Mouse (Mus musculus): ENCODE data around the gene Vsig2.

Gene Vsig2

DNA sequence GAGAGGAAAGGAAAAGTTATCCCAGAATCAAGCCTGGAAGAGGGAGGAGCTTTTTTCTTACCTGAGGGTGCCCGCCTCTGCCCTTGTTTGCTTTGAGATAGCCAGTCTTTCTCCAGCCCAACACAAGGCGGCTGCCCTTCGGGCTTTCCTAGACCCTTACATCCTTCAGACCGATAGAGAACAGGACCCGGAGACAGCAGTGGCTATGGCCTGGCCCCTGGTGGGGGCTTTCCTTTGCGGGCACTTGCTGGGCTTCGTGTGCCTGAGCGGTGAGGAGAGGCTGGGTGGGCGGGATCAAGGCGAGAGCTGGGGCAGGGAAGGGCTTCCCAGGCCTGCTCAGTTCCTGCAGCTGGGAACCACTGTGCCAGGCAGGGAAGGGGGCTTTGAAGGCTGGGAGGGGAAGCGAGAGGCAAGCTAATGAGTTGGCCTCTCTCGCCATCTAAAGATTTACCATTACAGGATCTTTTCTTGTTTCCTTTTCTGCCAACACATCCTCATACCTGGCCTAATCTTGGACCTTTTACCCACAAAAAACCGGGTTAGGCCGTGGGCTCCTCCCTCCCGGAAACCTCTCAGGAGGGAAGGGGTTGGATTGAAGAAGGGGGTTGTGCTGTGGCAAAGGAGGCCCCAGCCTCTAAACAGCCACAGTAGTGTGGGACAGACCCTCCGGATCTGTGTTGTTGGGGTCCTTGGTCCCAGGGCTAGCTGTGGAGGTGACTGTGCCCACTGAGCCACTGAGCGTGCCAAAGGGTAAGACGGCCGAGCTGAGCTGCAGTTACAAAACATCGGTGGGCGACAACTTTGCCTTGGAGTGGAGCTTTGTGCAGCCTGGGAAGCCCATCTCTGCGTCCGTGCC lies at the start of gene Vsig2:
TSS of gene Vsig2 (plus strand) at position 86 of the 856 bp plus-strand sequence.
- in situ Hi-C loops (cut with MboI): no loop called here

DNA sequence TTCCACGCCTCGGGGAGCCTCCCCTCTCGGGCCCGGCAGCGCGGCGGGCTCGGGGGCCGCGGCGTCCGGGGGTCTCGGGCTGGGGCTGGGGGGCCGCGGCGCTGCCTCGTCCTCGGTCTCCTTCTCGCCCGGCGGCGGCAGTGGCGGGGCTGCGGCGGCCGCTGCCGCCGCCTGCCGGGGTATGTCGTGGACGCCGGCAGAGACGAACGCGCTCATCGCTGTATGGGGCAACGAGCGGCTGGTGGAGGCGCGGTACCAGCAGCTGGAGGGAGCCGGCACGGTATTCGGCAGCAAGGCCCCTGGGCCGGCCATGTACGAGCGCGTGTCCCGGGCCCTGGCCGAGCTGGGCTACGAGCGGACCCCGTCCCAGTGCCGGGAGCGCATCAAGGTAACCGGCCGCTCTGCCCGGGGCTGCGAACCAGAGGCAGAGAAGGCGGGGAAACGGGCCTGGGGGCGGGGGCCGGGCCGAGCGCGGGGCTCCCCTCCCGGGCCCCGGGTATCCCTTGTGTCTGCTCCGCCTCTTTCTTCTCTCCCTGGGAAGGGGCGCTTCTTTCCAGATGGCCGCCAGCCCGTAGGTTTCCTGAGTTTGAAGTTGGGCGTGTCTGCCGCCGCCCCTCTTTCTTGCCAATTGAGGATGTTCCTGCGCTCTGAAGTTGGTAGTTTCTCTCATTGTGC lies 49.5 kb upstream of the Vsig2 start:
- in situ Hi-C loops (cut with MboI): no loop called here

DNA sequence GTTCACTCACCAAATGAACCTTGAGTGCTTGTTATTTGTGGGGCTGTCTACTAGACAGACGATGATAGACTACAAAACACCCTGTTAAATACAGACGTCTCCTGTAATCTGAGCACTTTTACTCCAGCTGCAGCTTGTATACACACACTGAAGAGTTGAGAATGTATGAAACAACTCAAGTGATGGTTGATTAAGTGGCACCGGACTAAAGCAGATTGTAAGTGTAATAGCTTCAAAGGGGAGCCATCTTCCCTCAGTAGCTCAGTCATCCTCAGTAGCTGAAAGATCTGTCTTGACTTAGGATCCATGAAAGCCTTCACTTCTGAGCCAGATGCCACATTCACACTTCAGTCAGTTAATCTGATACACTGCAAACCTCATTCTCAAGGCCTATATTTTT lies 43.3 kb upstream of the Vsig2 start:
- in situ Hi-C loops (cut with MboI): no loop called here

DNA sequence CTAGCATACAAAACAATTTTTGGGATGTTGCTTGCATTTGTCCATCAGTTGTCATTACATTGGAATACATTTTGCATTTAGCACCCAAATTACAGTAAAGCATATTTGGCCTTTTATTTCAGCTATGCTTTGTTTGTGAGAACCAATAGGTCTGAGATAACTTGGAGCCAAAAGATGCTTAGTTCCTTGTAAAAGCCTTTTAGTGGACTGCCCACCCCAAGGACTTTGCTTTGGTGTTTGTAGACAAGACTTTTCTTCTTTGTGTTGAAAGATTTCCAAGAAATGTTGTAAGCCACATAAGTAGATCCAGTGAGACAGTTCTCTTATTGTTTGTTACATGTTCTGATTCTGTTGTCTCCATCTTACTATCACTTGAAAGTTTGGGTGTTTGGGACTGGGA lies 42.7 kb upstream of the Vsig2 start:
- in situ Hi-C loops (cut with MboI): no loop called here

DNA sequence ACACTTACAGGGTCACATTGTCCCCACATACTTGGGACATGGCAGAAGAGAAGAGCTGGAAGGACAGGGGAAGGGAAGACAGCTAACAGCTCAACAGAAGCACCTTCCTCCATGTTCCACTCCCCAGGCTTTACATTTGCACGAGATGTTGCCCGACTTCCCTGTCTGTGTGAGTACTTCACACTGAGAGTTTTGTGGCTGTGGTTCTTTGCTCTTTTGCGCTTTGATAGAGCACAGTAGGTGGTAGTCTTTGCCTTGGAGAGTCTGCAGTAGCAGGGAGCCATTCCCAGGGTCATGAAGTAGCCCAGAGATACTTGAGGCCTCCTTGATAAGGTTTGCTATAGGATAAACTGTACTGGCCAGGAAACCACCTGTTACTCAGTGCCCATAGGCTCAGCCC lies 38.9 kb upstream of the Vsig2 start:
- in situ Hi-C loops (cut with MboI): no loop called here

DNA sequence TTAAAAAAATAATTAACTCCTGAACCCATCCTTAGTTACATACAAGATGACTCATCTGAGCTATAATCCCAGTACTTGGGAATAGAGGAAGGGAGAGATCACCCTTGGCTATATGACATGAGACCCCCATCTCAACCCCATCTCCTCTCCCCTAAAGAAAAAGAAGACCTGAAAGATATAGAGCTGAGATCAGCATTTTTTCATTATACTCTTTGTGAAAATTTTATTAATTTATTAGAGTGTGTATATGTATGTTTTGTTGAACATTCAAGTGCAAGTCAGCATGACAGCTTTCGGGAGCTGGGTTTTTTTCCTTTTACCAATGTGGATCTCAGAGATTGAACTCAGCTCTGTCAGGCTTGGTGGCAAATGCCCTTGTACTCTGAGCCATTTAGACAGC lies 37.9 kb upstream of the Vsig2 start:
- in situ Hi-C loops (cut with MboI): no loop called here

DNA sequence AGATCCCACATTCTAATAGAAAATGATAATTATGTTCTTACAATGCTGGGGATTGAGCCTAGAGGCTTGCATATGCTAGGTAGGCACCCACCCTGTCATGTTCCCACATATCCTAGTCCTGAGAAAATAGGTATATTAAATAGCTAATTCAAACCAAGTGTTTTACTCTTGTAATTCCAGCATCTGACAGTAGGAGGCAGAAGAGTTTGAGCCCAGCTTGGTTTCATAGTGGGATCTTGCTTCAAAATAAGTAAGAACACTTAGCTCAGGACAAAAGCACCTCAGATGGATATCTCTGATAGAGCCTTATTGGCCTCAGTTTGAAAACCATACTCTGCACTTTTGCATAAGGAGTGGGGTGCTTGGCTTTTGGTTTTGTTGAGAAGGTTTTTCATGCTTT lies 34.7 kb upstream of the Vsig2 start:
- in situ Hi-C loops (cut with MboI): no loop called here

DNA sequence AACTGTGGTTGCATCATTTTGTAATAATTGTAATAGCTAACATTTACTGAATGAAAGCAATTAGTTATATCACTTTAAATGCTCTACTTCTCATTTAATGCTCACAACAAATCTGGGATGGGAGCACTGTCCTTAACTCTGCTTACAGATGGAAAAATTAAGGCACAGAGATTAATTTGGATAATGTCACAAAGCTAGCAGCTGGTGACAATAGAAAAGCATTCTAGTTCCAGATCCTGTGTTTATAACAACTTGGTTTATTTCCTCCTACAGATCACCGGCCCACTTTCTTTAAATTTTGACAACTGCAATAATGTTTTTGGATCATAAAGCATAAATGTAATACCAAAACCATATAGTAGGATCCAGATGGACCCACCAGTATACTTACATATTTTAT lies 33.0 kb upstream of the Vsig2 start:
- in situ Hi-C loops (cut with MboI): no loop called here

DNA sequence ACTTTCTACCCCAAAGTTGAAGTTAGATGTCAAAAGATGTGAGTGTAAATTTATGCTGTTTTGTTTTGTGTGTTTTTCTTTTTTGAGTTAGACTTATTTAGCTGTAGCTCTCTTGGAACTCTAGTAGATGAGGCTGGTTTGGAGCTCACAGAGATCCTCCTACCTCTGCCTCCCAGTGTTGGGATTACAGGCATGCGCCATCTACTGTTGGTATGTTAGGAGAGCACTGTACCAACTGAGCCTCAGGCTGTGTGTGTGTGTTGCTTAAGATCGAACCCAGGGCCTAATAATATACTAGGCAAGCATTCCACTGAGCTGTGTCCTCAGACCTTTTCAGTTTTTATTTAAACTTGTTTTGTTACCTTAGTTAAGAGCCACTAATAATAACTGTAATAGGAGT lies 27.0 kb upstream of the Vsig2 start:
- in situ Hi-C loops (cut with MboI): no loop called here

DNA sequence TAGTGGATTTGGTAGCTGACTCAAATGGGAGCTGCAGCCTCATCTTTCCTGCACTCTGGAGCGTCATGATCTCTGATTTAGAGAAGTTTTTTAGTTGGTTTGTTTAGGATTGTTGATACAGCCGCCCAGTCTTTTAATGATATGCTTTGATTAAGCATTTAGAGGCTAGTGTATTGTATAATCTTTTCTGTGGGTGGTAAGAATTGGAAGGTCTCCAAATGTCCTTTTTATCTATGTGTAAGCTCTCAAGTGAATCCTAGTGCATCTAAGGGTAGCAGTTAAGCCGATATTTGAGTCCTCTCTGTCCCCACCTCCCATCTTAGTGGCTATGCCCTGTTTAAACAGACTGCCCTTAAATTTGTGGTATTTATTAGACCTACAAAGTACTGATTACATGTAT lies 24.6 kb upstream of the Vsig2 start:
- in situ Hi-C loops (cut with MboI): no loop called here

DNA sequence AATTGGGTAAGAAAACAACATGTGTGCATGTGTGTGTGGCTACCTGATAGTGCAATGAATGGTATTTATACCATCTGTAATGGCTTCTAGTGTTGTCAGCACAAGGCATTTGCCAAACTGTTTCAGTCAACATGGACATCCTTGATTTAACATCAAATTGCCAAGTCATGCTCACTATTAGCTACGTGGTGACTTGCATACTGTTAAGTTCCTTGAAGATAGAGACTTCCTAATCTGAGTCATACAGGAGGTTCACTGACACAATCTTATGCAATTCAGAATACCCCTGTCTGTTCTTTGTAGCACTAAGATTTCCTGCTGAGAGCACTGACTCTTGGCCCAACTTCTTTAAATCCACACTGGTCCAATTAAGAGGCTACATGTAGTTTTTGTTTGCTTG lies 21.6 kb upstream of the Vsig2 start:
- in situ Hi-C loops (cut with MboI): no loop called here

DNA sequence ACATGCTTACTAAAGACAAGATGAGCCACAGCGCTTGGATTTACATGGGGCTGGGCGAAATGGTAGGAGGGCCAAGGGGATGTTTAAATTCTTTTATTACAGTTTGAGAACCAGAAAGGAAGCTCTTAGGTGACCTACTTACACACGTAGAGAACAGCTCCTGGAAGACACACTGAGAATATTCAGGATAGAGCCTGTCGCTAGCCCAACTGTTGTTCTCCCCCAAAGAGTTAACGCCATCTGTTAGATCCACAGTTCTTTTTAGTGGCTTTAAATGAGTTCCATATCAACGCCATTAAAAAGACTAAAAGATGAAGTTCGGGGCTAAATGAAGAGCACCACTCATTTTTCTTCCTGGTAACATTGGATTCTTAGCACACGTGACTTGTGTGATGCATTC lies 20.1 kb upstream of the Vsig2 start:
- in situ Hi-C loops (cut with MboI): no loop called here

DNA sequence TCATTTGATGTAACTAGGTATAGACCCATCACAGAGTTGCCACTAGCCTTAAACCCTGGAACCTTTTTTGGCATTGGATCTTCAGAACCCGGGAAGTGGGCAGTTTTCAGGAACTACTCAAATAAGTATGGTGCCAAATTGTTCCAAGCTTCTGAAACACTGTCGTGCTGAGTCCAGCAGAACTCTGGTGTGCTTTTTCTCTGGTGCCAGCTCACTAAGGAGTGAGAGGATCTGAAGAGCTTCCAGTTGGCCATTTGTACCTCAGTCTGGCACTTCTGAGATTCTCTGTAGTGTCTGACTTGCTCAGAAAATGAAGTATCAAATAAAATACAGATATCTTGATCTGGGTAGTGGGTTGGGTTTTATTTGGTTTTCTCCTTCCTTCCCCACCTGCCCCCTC lies 19.1 kb upstream of the Vsig2 start:
- in situ Hi-C loops (cut with MboI): no loop called here

DNA sequence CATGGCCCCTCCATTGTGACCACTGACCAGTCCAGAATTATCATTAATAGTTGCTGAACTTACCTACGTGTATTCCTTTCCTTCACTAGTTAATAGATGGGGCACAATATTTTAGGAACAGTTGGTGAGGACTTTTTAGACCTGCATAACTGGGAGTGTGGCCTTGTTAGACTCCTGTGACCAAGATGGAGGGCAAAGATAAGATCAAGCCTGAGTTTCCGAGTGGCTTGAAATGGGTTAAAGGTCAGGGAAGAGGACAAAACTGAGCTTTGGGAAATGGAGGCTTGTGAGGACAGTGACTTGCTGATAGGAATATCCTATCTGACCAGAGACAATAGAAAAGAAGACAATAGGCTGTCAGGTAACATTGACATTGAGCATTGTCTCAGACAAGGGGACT lies 13.6 kb upstream of the Vsig2 start:
- in situ Hi-C loops (cut with MboI): no loop called here

DNA sequence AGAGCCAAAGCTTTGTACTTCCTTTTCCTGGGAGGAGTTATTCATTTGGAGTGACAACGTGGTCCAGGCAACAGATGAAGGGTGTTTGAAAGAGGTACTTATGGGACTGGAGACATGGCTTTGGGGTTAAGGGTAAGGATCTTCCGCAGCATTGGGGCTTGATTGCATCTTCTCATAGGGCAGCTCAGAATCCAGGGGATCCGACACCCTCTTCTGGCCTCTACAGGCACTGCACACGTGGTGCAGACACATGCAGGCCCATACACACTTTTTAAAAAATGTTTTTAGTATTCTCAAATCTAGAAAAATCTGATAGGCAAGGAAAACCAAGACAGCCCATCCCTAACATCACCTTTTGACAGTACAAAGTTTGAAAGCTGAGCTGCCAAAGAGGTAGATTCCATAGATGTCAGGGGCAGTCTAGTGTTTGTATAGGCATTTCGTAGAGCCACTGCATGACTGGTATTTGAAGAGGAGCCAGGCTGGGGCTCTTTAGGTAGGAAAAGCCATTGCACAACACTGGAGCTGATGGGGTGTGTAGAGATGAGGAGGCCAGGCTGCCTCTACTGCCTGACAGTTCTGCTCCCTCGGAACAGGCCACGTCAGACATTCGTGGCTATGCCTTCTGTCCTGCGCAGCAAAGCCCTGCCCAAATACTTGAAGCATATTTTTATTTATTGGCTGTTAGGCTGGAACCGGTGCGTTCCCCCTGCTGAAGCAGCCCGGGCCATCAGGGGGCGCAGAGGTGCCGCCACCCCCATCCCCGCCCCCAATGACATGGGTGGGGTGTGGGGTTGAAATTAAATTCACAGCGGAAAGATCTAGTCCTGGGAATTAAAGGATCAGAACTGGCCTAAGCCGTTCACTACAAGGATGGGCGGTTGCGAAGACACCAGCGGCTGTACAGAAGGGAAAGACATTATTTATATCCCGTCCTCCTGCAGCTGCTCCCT lies 12.3 kb upstream of the Vsig2 start:
- in situ Hi-C loops (cut with MboI): no loop called here

DNA sequence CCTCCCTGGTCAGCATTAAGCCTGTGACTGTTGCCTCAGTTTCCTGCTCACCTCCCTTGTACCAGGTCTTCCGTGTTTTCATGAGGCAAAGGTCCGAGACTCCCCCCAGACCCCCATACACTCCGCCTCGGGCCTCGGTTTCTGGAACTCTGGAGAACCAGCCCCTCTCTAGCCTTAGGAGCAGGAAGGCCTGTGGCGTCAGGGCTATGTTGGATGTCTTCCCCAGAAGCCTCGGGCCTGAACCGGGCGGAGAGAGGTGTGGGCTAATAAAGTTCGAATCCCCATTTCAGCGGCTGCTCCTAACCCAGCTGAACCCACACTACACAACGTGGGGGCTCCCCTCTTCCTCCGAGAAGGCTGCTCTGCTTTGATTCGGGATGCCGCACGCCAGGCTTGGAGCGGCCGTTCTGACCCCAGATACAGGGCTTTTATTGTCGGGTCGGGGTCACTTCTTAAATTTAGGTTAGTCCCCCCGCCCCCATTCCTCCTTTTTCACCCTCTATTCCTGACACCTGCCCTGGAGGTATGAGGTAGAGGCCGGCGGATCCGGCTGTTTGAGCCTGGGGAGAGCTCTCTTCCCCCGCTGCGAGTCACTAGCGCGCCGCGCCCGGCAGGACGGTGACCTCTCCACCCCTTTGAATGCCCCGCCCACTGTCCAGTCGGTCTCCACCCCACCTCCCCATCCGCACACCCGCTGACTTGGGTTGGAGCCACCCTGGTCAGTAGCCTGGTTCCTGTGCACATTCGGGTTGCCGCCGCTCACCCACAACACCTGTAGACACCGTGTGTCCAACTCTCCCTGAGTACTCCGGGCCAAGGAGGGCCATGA lies 11.4 kb upstream of the Vsig2 start, which contains the start of gene Esam:
TSS of gene Esam (plus strand) at position 683 of the 829 bp plus-strand sequence.
- in situ Hi-C loops (cut with MboI): no loop called here

DNA sequence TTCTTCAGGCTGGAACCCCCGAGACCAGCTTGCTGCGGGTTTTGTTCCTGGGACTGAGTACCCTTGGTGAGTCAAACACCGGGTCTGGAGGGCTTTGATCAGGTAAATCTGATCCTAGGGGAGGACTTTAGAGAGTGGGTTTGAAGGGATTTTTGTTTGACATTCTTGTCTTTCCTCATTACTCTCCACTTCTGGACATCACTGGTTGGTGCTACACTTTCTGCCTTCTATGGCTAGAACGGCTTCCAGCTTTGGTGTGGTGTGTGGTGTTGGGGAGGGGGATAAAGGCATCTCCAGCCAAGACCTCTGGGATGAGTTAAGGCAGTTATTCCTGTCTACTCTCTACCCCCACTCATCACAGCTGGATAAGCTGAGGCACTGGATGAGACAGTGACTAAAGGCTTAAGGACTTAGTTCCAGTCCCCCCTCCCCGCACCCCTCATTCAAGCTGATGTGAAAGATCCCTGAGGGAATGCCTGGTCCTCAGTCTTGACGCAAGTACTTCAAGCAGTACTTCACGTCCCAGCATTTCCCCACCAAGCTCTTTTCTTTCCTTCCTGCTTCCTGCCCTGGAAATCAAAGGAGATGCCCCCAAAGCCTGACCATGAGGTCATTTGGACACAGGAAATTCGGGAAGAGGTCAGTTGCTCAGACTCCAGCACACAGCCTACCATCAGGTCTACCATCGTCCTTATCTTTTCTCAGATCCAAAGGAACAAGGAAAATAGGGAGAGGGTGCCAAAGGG lies 10.7 kb upstream of the Vsig2 start:
- in situ Hi-C loops (cut with MboI): no loop called here

DNA sequence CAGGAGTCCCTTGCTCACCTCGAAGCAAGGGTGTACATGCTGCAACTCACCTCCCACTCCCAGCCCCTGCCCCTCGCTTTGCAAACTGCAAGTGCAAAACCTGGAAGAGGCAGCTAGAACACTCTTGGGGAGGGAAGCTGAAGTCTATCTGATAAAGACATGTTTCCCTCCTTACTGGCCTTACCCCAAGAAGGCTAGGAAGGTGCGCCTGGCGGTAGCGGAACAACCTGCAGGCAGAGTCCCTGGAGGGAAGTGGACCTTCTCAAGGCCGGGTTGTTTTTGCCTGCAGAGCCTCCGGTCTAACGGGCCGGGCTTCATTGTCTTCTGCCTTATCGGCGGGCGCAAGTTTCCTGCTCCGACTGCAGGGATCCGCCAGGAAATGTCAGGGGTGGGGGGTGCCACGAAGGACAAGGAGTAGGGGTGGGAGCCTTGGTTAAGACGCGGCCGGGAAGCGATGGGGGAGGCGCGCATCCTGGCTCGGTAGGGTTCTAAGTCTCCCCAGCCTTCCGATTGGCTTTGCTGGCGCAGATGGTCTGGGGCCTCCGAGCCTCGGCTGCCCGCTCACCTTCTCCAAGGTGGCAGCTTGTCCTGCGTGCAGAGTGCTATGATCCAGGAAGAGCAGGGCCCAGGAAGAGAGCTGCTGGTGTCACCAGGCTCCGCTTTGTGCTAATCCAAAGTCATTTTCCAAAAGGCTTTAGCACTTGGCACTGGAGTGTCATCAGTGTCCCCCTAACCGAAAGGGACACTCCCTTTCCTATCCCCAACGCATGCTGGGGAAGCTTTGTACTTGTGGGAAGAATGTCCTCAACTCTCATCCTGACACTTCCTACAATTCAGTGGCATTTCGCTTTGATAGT lies 8.8 kb upstream of the Vsig2 start:
- in situ Hi-C loops (cut with MboI): no loop called here

DNA sequence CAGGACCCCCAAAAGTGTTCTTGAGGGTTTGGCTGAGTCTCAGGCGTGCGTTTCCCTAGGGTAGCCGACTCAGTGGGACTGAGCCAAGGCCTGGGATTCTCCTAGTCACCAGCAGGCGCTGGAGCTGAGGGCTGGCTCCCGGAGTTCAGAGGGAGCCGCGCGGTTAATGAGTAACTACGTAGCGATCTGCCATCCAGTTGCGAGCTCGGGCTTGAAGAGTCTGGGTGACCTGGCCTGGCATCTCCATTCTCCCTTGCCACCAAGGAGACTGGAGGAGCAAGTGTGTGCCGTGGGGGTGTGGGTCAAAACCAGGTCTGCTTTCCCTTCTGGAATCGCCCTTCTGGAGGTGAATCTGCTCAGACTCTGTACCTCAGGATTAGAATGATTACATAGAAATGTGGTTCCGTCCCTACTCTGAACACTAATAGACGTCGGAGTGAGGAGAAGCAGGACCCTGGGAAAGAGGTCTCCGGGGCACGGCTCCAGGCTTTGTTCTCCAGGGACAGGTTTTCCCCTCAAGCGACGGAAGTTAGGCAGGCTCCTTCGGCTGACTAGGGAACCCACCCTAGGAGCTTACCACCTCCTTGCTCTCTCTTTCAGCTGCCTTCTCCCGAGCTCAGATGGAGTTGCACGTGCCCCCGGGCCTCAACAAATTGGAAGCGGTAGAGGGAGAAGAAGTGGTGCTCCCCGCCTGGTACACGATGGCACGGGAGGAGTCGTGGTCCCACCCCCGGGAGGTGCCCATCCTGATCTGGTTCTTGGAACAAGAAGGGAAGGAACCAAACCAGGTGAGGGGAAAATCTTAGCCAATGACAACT lies 8.0 kb upstream of the Vsig2 start:
- in situ Hi-C loops (cut with MboI): no loop called here
